Mouse (Mus musculus): ENCODE data around the gene 9230104L09Rik.

Gene 9230104L09Rik

DNA sequence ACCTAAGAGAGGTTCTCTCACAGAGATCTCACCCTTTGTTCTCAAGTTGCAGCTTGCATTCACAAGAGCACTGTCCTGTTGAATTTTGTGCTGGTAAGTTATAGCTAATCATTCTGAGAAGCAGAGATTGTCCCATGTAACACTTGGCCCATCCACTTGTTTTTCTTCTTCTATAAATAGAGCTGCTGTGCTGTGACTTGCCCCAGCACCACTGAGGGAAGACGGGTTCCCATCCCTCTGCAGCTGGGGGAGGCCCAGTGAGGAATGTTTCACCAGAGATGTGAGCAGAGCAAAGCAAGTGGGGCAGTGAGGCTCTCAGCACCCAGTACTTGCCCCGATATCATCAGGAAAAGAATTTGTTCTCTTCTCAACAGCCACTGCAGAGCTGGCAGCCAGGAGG, at the start of gene 9230104L09Rik:
TSS of gene 9230104L09Rik (minus strand) at position 73 of the 400 bp plus-strand sequence.
- no peak for DNase-seq

DNA sequence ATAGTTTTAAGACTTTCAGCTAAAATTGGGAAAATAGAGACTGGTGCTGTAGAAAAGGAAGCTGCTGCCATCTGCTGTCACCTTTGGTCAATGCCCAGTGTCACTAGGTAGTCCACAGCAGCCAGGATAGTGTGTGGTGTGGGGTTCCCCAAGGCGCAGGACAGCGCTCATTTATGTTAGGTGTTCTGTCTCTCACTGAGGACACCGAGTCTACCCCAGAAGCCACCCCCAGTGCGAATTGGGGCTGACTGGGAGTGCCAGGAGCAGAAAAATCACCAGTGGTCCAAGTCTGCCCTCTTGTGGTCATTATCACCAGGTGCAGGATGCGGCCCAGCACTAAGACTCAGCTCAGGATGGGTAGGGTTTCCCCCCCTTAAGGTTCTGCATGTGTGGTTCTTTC, 37.4 kb upstream of the 9230104L09Rik start:
- DNase-seq: peak; percentile 33 to 37

DNA sequence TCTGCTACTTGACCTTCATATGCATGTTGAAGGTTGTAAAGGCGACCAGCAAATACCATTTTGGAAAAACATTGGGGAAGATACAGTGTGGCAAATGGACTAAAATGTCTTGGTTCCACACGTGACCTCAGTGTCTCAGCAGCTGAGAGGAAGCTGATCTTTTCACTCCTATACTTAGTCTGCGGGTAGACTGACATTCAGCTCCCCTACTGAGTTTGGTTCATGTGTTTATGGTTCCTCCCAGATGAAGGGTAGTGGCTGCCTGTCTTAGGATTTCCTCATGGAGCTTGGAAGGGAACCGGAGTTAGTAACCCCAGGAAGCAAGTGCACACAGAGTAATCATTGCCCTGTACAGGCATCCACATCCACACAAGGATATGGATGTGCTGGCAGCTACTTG, 35.5 kb upstream of the 9230104L09Rik start:
- DNase-seq: no peak

DNA sequence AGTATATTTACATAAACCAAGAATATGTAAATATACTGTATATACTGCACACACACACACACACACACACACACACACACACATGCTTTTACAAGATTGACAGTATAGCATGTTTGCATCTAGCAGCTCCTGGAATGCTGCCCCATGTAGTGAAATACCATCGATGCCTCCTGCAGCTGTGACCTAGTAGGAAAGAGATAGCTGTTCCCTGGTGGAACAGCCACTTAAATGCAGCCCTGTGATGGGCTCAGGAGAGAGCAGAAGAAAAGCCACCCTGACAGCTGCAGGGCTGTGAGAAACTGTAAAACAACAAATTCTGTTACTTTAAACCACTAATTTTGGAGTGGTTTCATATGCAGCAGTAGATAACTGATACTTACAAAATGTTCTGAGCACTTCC, 31.4 kb upstream of the 9230104L09Rik start:
- DNase-seq: no peak

DNA sequence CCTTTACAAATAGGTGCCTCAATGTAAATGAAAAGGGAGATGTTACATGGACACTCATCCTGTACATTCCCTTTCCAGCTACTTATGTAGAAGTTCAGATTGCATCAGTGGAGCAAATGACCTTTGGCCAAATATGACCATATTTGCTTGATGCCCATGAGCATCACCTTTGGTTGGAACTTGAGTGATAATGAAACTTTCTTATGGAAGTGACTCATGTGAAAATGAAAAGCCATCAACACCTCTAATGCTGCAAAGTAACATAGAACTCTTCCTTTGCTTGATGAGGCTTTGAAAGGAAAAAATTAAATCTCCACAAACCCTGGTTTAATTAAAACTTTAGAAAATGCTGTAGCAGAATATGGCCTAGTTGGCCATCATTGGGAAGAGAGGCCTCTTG, 28.3 kb upstream of the 9230104L09Rik start:
- DNase-seq: no peak

DNA sequence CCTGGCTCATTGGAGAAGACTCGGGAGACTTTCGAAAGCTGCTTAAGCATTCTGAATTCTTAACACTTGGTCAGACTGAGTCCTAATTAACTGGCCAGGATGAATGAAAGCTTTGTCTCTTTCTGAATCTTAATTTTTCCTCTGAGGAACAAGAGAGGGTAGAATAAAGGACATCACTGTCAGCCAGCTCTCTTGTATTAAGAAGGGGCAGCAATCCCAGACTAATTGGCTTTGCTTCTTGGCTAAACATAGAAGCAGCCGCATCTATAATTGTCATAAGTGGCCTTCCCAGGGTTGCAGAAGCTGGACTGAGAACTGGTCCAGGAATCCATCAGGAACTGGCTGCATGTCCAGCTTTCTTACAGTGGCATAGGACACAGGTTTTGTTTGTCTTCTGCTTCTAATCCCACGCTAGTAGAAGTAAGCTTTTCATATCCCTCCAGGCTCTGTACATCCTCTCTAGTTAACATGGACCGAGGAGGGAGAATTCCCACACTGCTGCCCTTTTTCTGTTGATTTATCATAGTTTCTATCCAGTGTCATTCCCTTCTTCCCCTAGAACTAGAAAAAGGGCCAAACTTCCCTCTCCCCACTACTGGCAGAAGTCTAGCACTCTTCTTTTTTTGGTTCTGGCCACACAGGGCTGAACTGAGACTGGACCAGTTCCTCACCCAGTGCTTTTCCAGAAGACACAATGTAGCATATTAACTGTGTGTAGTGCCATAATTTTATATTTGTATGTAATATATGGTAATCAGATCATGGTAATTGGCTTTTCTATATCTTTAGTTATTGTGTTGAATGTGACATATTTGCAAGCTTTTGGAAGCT, 25.4 kb upstream of the 9230104L09Rik start:
- no peak for DNase-seq

DNA sequence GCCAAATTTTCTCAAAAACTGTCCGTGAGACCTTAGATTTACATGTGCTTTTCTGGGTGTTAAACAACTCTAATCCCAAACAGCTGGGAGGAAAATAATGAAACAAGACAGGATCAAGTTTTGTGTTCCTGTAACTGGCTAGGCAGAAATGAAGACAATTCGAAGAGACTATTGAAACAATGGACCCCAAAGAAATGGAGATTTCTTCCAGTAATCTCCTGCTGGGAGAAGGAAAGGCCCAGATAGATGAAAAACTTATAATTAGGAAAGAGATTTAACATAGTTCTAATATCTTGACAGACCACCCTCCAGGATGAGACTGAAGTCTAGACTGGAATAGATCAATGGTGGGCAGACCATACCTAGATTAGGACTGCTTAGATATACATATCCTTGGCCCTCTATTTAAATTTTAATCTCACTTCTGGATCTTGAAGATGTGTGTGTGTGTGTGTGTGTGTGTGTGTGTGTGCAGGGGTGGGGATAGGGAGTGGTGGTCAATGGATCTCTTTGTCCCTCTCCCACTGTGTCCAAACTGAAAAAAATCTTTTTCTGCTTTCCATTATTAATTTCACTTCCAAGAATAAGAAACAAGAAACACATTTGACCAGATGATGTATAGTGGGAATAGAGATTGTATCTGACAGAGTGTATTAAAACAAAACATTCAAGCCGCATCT, 24.6 kb upstream of the 9230104L09Rik start:
- no peak for DNase-seq

DNA sequence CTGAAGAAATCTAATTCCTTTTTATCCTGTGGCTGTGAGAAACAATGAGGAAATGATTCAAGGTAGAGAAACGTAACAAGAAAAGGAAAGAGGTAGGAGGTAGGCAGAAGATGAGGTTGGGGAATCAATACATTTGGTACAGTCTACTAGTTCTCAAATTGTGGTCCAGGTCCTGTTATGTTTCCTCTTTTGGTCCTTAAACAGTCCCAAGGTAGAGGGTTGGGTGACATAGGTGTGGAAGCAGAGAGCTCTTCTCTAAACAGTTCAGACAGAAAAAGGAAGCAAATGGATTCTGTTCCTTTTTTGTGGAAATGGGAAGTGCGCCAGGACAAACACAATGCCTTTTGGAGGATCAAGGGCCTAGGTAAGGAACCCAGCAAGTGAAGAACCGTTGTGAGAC, 24.0 kb upstream of the 9230104L09Rik start:
- no peak for DNase-seq

DNA sequence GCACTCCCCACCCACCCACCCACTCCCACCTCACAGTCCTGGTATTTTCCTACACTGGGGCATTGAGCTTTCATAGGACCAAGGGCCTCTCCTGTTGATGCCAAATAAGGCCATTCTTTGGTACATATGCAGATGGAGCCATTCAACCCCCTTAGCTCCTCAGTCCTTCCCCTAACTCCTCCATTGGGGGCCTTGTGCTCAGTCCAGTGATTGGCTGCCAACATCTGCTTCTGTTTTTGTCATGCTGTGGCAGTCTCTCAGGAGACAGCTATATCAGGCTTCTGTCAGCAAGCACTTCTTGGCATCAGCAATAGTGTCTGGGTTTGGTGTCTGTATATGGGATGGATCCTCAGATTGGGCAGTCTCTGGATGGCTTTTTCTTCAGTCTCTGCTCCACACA, 19.9 kb upstream of the 9230104L09Rik start:
- no peak for DNase-seq

DNA sequence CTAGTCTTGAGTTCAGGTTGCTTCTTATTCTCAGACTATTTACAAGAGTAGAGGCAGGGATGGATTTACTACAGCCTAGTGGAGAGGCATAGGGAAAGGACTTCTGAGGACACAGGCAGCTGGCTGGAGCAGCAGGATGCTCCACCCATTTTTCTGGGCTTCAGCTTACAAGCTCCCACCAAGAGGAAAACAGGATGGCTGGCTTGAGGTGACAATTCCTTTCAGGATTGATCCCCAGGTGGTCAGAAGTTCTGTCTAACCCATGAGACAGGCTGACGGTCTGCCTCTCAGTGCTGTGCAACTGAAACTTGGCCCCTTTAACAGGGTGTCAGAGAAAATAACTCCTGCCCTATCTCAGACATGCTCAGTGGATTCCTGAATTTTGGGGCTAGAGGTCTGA, 14.4 kb upstream of the 9230104L09Rik start:
- no peak for DNase-seq

DNA sequence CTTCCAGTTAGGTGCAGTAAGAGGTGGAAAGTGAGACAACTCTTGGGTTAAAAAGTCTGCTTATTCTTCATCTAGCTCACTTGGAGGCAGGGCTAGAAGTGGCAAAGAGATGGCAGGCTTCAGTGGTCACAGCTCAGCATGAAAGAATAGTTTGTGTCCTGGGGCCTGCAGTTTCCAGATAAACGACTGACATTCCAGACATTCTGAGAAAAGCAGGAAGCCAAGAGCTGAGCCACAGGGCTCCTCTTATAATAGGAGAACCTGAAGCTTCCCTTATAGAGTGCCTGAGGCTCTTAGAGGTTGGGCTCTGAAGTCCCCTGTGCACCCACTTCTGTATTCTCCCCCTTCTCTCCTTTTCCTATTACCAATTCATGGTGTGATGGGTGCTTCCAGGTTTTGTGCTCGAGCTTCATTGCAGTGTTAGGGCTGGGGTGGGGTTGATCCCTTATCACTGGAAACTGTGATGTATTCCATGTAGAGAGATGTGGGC, 13.8 kb upstream of the 9230104L09Rik start:
- no peak for DNase-seq

DNA sequence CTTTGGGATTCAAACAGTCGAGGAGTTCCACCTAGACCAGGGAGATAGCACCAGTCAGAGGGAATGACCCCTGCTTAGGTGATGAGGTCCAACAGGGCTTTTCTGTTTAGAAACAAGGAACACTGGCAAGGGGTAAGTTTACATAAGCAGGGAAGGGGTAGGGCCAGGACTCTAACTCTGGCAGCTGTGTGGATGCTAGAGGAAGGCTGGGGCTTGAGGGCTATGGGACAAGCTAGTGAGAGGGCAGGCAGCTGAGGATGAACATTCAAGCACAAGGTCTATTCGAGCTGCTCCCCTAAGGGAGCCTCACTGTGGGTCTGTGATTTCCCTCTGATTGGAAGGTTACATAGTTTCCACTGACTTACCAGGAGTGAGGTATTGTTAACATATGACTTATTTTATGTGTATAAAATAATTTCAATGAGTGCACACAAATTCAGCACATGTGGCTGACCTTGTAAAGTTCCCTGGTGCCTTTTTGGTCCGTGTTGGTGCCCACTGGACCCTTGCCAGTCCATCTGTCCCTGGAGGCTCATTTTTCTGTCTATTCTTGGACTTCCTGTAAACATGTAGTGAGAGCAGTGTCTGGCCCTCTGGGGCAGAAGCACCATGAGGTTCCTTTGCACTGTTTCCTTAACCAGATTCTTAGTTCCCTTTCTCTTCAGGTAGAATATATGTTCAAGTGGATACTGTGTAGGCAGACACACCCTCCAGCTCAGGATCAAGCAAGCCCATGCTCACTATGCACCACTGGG, 12.4 kb upstream of the 9230104L09Rik start:
- no peak for DNase-seq

DNA sequence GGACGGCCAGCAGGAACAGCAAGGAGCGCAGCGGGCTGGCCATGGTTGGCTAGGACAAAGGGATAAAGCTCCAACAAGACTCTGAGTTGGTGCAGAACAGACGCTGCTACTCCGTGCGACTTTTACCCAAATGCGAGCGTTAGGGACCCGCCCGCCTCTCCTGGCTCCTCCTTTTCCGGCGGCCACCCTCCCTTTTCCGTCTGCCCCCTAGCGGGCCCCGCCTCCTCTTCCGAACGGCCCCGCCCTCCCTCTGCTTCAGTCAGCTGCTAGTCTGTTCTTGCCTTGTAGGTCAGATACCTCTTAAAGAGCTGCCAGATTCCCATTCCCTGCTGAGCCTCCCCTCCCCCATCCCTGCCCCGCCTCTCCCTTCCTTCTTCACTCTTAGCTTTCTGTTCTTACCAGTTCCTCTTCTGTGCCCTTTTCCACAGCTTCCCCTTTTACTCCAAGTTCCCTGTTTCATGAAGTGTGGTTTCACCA, 10.5 kb upstream of the 9230104L09Rik start, which contains the start of gene Cst3:
TSS of gene Cst3 (minus strand) at position 358 of the 477 bp plus-strand sequence.
- DNase-seq: peak; percentile 90

DNA sequence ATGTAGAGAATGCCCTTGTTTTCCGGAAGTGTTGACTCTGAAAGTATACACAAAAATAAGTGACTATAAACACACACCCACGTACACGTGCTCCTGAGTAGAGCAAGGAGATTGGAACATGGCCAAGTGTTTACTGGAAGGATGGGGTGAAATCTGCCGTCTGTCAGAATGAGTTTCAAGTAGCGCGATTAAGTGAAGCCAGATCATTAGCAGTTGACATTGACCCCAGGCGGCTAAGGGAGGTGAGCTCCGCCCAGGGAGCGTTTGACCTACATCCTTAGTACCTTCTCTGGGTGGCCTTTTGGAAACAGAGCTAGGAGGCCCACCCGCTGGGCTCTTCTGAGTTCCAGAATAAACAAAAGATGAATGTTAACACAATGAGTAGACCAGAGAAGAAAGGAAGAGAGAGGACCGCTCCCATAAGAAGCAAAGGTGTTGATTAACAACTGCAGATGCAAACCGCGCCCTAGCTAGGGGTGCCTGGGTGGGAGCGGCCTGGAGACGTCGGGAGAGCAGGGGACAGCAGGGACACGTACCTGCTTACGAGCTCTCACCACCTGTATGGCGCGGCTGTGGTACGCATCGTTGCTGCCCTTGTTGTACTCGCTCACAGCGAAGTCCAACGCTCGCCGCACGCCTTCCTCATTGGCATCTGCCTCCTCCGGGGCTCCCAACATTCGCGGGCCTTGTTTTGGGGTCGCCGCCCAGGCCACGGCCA, 9.9 kb upstream of the 9230104L09Rik start:
- no peak for DNase-seq

DNA sequence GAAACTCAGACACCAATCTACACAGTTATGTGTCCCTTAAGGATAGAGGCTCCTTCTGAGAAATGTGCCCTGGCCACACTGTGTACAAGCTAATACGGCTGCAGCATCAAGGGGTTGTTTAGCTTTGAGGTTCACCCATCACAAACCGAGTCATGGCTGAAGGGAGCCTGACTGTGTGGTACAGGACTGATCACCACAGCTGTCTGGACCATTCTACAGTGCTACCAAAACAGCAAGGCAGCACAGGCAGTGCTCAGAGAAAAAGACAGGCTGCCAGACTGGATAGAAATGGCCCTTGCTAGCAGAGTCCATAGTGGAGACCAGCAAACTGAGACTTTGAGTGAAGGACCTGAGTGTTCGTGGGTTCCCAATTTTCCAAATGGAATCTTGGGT, 9.4 kb upstream of the 9230104L09Rik start:
- no peak for DNase-seq

DNA sequence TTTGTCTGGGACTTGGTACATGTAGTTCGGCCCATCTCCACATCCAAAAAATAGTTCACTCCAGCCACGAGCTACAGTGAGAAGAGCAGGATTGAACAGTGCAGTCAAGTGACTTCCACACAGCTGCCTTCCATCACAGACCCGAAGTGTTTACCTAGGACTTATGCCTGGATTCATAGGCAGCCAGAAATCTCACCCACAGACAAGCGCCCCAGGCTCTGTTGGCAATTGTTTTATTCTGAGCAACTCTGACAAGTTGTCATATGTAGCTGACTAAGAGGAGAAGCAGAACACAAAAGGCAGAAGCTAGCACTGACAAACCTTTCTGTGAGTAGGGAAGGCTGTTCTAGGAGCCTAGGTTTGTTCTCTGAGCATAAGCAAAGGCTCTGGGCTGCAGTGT, 8.0 kb upstream of the 9230104L09Rik start:
- DNase-seq: no peak

DNA sequence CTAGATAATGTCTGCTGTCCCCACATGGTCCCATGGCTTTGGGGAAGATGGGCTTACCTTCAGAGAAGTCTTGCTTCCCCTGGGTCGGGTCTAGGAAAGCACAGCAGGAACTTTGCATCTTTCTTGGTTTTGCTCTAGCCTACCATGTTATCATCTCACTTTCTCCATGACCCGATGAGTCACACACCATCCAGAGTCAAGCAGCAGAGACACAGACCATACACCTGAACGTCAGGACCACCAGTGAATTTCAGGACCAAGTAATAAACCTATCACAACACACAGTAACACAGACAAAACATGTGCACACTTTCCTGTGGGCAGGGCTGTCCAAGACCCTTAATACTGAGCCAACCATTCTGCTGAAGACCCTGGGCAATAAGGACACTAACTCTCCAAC, 5.7 kb upstream of the 9230104L09Rik start:
- no peak for DNase-seq

DNA sequence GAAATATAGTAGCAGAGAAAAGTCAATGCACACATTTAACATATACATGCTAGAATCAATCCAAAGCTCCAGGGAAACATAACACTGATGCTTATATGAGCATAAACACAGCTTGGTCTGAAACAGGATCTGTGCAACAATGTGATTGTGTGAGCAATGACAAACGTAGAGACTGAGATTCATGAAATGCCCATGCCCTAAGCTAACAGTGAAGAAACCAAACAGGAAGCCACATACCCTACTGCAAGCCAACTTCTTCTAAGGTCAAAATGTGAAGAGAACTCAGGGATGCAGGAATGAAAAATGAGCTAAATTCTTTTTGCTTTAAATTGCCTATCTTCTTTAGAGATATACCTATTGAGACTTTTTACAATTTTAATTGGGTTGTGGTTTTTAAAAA, 4.1 kb upstream of the 9230104L09Rik start:
- no peak for DNase-seq

DNA sequence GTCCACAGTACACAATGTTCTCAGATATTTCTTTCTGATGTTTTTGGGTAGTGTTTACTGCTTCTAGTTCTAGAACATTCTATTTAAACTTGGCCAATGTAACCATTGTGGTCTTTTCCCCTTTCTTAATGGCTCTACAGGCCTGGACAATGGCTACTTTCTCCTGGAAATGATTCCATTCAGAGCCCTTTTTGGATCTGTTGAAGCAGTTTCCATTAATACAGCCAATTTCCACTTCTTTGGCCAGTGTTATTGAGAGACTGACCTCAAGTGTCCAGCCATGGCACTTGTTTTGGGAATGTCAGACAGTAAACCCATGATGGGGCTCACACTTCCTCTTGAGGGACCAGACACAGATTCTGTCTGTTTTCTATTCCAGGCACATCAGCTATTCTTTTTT, 3.1 kb downstream of the 9230104L09Rik start:
- no peak for DNase-seq

DNA sequence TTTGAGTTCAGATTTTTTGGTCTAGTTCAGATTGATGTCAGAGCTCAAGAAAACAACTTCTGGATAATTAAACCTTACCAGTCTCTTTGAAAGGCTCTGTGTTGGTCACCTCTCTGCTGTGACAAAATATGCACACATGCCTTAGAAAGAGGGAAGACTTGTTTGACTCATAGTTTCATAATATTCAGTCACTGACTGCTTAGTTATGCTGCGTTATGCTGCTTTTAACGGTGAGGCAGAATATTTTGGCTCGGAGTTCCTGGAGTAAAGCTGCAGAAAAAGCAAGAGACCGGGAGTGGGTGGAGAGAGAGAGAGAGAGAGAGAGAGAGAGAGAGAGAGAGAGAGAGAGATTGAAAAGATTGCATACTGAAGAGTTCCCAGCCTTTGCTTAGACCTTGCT, 3.8 kb downstream of the 9230104L09Rik start:
- no peak for DNase-seq

DNA sequence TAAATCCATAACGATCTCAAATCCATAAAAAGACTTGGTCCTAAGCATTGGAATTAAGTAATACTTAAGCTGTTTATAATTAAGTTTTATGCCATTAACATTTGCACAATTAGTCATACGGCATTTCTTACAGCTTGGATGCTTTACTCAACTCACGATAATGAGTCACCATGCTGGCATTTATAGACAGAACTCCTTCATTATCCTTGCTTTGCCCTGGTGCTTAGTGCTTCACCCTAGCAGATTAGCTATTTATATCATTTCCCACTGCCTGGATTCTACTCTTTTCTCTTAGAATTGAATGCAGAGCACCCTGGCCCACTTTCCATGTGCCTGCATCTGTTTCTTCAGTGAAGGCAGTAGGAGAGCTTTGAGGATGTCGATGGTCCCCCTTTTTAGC, 7.3 kb downstream of the 9230104L09Rik start:
- DNase-seq: no peak

DNA sequence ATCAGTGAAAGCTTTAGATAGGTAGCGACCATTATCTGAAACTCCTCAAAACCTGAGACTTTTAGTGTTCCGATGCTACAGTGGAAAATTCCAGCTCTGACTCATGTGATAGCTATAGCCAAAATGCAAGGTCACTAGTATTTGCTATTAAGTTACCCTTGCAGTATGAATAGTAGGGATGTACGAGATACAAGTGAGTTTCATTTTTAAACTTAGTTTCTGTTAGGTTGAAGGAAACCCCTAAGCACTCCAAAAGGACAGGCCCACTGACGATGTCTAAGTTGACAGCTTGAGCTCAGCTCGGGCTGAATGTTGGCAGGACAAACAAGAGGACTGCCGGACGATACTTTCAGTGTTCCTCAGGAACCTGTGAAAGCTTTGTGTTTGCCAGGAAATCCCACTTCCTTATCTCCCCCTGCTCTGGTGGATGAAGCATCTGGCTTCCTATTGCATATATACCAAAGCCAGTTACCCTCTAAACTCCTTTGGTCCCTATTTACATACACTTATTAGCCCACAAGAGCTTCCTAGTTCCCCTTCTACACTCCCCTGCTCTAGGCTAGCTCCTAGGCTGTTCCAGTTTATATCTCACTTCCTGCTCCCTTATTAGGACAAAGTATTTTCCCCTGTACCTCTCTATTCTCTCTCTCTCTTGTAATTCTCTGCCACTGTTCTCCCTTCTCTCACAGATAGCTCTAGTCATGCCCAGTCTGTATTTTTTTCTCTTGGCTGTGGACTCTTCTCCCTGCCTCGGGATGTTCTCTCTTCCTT, 8.0 kb downstream of the 9230104L09Rik start:
- no peak for DNase-seq
